Comparison of ENCODE assay signal across 28 mouse cellular contexts in genomic region chr19:34755680-34756079, GRCm38 (mm10). TPM values are rescaled to one million over a fixed set of nuclear protein-coding genes. Genes with fewer than 3 reads are reported as not detected.
"Had no signal": no experiment of that assay in that cellular context is flagged by ENCODE, and none has a peak within 500 bp of the region (broad histone marks: within the 10 kb centered on the region; RNA-seq: fewer than 3 reads in every experiment).

No protein-coding gene starts in this region.

- H3K9ac ChIP-seq: embryonic facial prominence, embryonic 12.5 days; embryonic facial prominence, embryonic 13.5 days; embryonic facial prominence, embryonic 15.5 days; forebrain, embryonic 12.5 days; forebrain, embryonic 13.5 days; forebrain, embryonic 15.5 days; forebrain, postnatal 0 days had no signal

- H3K4me1 ChIP-seq: embryonic facial prominence, embryonic 10.5 days; embryonic facial prominence, embryonic 12.5 days; embryonic facial prominence, embryonic 13.5 days; embryonic facial prominence, embryonic 15.5 days; forebrain, embryonic 10.5 days; forebrain, embryonic 12.5 days; forebrain, embryonic 13.5 days; forebrain, embryonic 15.5 days had no signal

- H3K4me2 ChIP-seq: embryonic facial prominence, embryonic 12.5 days; embryonic facial prominence, embryonic 13.5 days; embryonic facial prominence, embryonic 15.5 days; forebrain, embryonic 12.5 days; forebrain, embryonic 13.5 days; forebrain, embryonic 15.5 days had no signal

- H3K9me3 ChIP-seq: embryonic facial prominence, embryonic 10.5 days; embryonic facial prominence, embryonic 12.5 days; embryonic facial prominence, embryonic 13.5 days; embryonic facial prominence, embryonic 15.5 days; forebrain, embryonic 10.5 days; forebrain, embryonic 12.5 days; forebrain, embryonic 13.5 days; forebrain, embryonic 15.5 days had no signal

- DNase-seq: cerebellum, adult 2 months; cerebellum, adult 8-10 months; cerebellum, adult 9-10 months; cerebellum, adult 9-11 months; cerebellum, postnatal 10 days; cerebellum, postnatal 14 days; cerebellum, postnatal 25 days; cerebellum, postnatal 36 days; embryo, embryonic 11 days; forebrain, postnatal 0 days; gastrocnemius, adult 2 months; gastrocnemius, postnatal 10 days; gastrocnemius, postnatal 14 days; gastrocnemius, postnatal 25 days; gastrocnemius, postnatal 36 days; heart, adult 11 months; heart, adult 18-20 months had no signal

- H3K27ac ChIP-seq: embryonic facial prominence, embryonic 10.5 days; embryonic facial prominence, embryonic 12.5 days; embryonic facial prominence, embryonic 13.5 days; embryonic facial prominence, embryonic 15.5 days; forebrain, embryonic 10.5 days; forebrain, embryonic 12.5 days; forebrain, embryonic 13.5 days; forebrain, embryonic 15.5 days; gastrocnemius, adult 2 months had no signal

- H3K4me3 ChIP-seq: embryonic facial prominence, embryonic 10.5 days; embryonic facial prominence, embryonic 12.5 days; embryonic facial prominence, embryonic 13.5 days; embryonic facial prominence, embryonic 15.5 days; erythroblast, embryonic 14.5 days; forebrain, embryonic 10.5 days; forebrain, embryonic 12.5 days; forebrain, embryonic 13.5 days; forebrain, embryonic 15.5 days; gastrocnemius, adult 2 months had no signal

- ATAC-seq: forebrain, embryonic 13.5 days; forebrain, embryonic 14.5 days; forebrain, embryonic 15.5 days; forebrain, embryonic 16.5 days; forebrain, postnatal 0 days had no signal

- H3K27me3 ChIP-seq: embryonic facial prominence, embryonic 12.5 days; embryonic facial prominence, embryonic 13.5 days; embryonic facial prominence, embryonic 15.5 days; forebrain, embryonic 12.5 days; forebrain, embryonic 13.5 days; forebrain, embryonic 15.5 days had no signal

- H3K36me3 ChIP-seq: embryonic facial prominence, embryonic 10.5 days; embryonic facial prominence, embryonic 12.5 days; embryonic facial prominence, embryonic 13.5 days; embryonic facial prominence, embryonic 15.5 days; forebrain, embryonic 10.5 days; forebrain, embryonic 12.5 days; forebrain, embryonic 15.5 days had no signal

RNA-seq across cellular contexts. Expression of gene Slc16a12, which starts 8.6 kb away (rescaled TPM):
- polyA plus RNA-seq: erythroblast, embryonic 14.5 days had no signal
